Mouse (Mus musculus) testis, adult 2 months (tissue): ENCODE results near the gene Gid8.

Experiments
- CTCF ChIP-seq: fragments of 200-500 bp; IDR thresholded peaks from 2 replicates; pipeline ENCODE4 v1.5.1; 2012; ENCODE audit warnings: low read depth, mild to moderate bottlenecking, inconsistent platforms, low read length, moderate library complexity; ENCODE audit not compliant: control insufficient read depth, insufficient read depth, insufficient replicate concordance
- POLR2A ChIP-seq: fragments of 200-500 bp; IDR thresholded peaks from 2 replicates; pipeline ENCODE4 v1.6.1; 2012; ENCODE audit warnings: low read depth, mild to moderate bottlenecking, inconsistent platforms, low read length, moderate library complexity; ENCODE audit not compliant: control insufficient read depth

DNA sequence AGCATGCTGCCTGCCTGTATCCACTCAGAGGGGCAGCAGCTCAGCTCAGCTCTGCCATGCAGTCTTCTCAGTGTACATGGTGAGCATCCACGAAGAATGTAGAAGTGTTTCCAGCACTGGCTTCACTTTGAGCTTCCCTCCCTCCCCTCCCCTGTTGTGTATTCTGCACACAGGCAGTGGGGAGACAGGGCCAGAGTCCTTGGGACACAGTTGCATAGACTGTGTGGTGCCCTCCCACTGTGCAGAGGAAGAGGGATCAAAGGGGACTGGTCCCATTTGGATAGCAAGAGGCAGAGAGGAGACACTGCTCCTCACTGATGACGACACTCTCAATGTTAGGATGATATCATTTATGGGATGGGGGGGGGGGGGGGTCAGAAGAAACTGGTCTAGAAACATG is 28.7 kb upstream of the Gid8 start:
- TF ChIP-seq POLR2A (no peak), CTCF (0 out of 2 replicates have a peak, but pooled peaks have one; percentile 15)
